18 mouse cellular contexts compared by ENCODE assay signal in the genomic region with DNA sequence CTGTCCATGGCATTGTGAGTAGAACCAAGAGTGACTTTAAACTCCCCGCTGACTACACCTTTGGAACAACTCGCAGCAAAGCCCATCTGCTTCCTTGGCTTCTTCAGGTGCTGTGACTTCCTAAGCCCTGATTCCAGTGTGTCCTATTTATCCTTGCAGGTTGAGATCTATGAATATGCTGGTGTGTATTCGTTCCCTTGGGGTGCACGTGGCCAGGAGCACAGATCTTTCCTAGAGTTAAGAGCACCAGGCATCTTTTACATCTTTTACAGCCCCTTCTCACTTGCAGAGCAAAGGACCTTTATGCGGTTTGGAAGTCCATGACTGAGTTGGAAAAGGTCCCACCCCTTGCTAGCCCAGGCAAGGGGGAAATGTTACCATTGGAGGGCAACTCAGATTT.
"Had no signal": no experiment of that assay in that cellular context is flagged by ENCODE, and none has a peak within 500 bp of the region (broad histone marks: within the 10 kb centered on the region; RNA-seq: fewer than 3 reads in every experiment).

No protein-coding gene starts in this region.

- H3K27ac ChIP-seq: kidney, postnatal 0 days; layer of hippocampus, adult 2 months; limb, embryonic 10.5 days; liver, embryonic 15.5 days; macrophage; midbrain, embryonic 15.5 days; neural tube, embryonic 13.5 days had no signal

- ATAC-seq: midbrain, embryonic 15.5 days had no signal

- H3K36me3 ChIP-seq: limb, embryonic 10.5 days; liver, embryonic 15.5 days; midbrain, embryonic 15.5 days; neural tube, embryonic 13.5 days had no signal

- DNase-seq: kidney, postnatal 4 days; lung, embryonic 14.5 days; lung, postnatal 14 days; retina, postnatal 1 day; right cerebral cortex, postnatal 4 days; spleen, adult 18-20 months; thymus, adult 18-20 months; thymus, postnatal 14 days had no signal

- H3K4me2 ChIP-seq: liver, embryonic 11.5 days; liver, embryonic 15.5 days; lung, embryonic 14.5 days; midbrain, embryonic 11.5 days; midbrain, embryonic 15.5 days; neural tube, embryonic 13.5 days had no signal

- H3K9ac ChIP-seq: liver, embryonic 15.5 days; lung, embryonic 14.5 days; midbrain, embryonic 15.5 days; neural tube, embryonic 13.5 days had no signal

- H3K4me1 ChIP-seq: liver, embryonic 15.5 days; midbrain, embryonic 15.5 days; neural tube, embryonic 13.5 days had no signal

- H3K9me3 ChIP-seq: limb, embryonic 10.5 days; liver, embryonic 15.5 days; megakaryocyte, embryonic 14.5 days; midbrain, embryonic 15.5 days; neural tube, embryonic 13.5 days had no signal

- H3K4me3 ChIP-seq: layer of hippocampus, adult 2 months; limb, embryonic 10.5 days; liver, embryonic 15.5 days; megakaryocyte, embryonic 14.5 days; midbrain, embryonic 15.5 days; neural tube, embryonic 13.5 days had no signal

- H3K27me3 ChIP-seq: liver, embryonic 15.5 days; megakaryocyte, embryonic 14.5 days; midbrain, embryonic 15.5 days; neural tube, embryonic 13.5 days had no signal
